Mouse (Mus musculus): ENCODE measurements at regions not wholly inside any gene's neighbourhood (a gene's known extent, or its start where the extent isn't known, plus 50 kb on each side); places are given as distances from the start of the nearest gene placed in this dataset.

GRCm38 (mm10) chr11:18750911-18751841 is 267.6 kb downstream of the Meis1 start:
- TF ChIP-seq CTCF (IDR thresholded peaks at IDR 0.05; ENCODE audit: low read depth) = no peak
- no peak for TF ChIP-seq EP300 (IDR thresholded peaks at IDR 0.05; ENCODE audit: low read depth)

Measured in liver, embryonic 14.5 days (tissue).